Mouse (Mus musculus): Measurements from ENCODE around the gene Slc30a9.

DNA sequence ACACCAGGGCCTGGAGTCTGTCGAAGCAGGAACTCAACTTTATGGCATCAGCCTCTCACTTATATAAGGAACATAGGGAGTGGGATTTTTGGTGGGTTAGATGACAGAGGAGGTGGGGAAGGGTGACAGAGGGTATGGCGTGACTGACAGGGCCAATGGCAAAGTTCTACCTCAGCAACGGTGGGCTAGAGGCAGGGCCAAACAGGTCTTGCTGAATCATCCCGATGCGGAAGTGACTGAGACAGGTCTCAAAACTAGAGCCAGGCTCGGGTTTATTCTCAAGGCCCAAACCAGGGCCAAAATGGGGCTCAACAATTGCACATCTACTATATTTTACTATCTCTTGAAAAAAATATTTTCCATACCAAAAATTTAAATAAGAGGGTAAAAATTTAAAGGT, 34.1 kb downstream of the Slc30a9 start:
- TF ChIP-seq CTCF (IDR thresholded peaks at IDR 0.05; ENCODE audit: low read depth): no peak
- TF ChIP-seq EP300 (IDR thresholded peaks at IDR 0.05; ENCODE audit: low read depth): no peak

Measured in liver, postnatal 0 days (tissue).